Mouse (Mus musculus): Measurements from ENCODE around the gene Daxx. TPM values are rescaled to one million over a fixed set of nuclear protein-coding genes. Genes with fewer than 3 reads are reported as not detected.

Gene Daxx
- total RNA-seq, 4 experiments from 2014 or later = 24.2 to 27.1 (median 26.1) TPM

- DNase-seq (ENCODE audit: low spot score in 2 of 2) = no peak
Observed at GRCm38 (mm10) chr17:33962876-33963275, 53.7 kb downstream of the Daxx start.

Small RNAs within 50 kb of the gene (microRNA-seq; reads per million reads assigned to microRNA genes)
- gene Gm27740 = 0 reads per million in 2 experiments

Other genes with a start within 250 kb of the Daxx start
- gene Hnrnpm, start 222.6 kb upstream of the Daxx start, total RNA-seq (2022) = 100 to 1,000 TPM; 131 to 157 (median 141) TPM
- gene March2, start 190.7 kb upstream of the Daxx start, total RNA-seq (2022) = 10 to 100 TPM; 73.7 to 87.2 (median 80.7) TPM
- gene Rab11b, start 148.9 kb upstream of the Daxx start, total RNA-seq (2022) = 100 to 1,000 TPM; 272 to 320 (median 292) TPM
- 1 to 10 TPM; 1.7 to 3.0 (median 2.2) TPM for gene Angptl4, start 127.6 kb upstream of the Daxx start, total RNA-seq (2022)
- 10 to 100 TPM; 26.9 to 41.2 (median 31.4) TPM for gene Kank3, start 98.9 kb upstream of the Daxx start, total RNA-seq (2022)
- 100 to 1,000 TPM; 686 to 890 (median 782) TPM for gene Rps28, start 84.9 kb upstream of the Daxx start, total RNA-seq (2022)
- gene Ndufa7, start 84.8 kb upstream of the Daxx start, total RNA-seq (2022) = 100 to 1,000 TPM; 196 to 215 (median 203) TPM
- gene Cd320, start 66.3 kb upstream of the Daxx start, total RNA-seq (2022) = 10 to 100 TPM; 22.8 to 26.0 (median 25.1) TPM
- gene Gm7029, start 35.6 kb upstream of the Daxx start, total RNA-seq (2022) = not detected
- 1 to 10 TPM; 1.9 to 2.6 (median 2.5) TPM for gene Kifc1, start 18.8 kb upstream of the Daxx start, total RNA-seq (2022)
- gene Platr17, start 4.3 kb upstream of the Daxx start, total RNA-seq (2022) = 1 to 10 TPM in 2 of 4 experiments, not detected in 2; 1.4 to 1.8 TPM
- 10 to 100 TPM; 39.9 to 87.4 (median 58.2) TPM for gene Tapbp, start 6.5 kb downstream of the Daxx start, total RNA-seq (2022)
- gene Zbtb22, start 6.5 kb downstream of the Daxx start, total RNA-seq (2022) = 10 to 100 TPM; 28.8 to 36.0 (median 32.5) TPM
- 10 to 100 TPM; 64.3 to 90.9 (median 81.8) TPM for gene Rgl2, start 20.1 kb downstream of the Daxx start, total RNA-seq (2022)
- gene Pfdn6, start 30.9 kb downstream of the Daxx start, total RNA-seq (2022) = 10 to 100 TPM; 68.7 to 93.1 (median 76.1) TPM
- gene Wdr46, start 31.2 kb downstream of the Daxx start, total RNA-seq (2022) = 10 to 100 TPM; 13.2 to 17.4 (median 14.9) TPM
- gene B3galt4, start 42.1 kb downstream of the Daxx start, total RNA-seq (2022) = 1 to 10 TPM; 4.7 to 7.4 (median 6.9) TPM
- gene Vps52, start 46.4 kb downstream of the Daxx start, total RNA-seq (2022) = 10 to 100 TPM; 81.4 to 91.3 (median 81.9) TPM
- gene Rps18, start 46.6 kb downstream of the Daxx start, total RNA-seq (2022) = 100 to 1,000 TPM; 273 to 401 (median 339) TPM
- gene H2-K1, start 90.9 kb downstream of the Daxx start, total RNA-seq (2022) = 100 to 1,000 TPM in 1 of 4 experiments, 10 to 100 TPM in 3; 29.6 to 138 (median 63.9) TPM
- 10 to 100 TPM; 34.8 to 44.1 (median 42.7) TPM for gene Ring1, start 115.3 kb downstream of the Daxx start, total RNA-seq (2022)
- 10 to 100 TPM; 57.9 to 62.2 (median 58.3) TPM for gene H2-Ke6, start 118.6 kb downstream of the Daxx start, total RNA-seq (2022)
- 100 to 1,000 TPM in 1 of 4 experiments, 10 to 100 TPM in 3; 77.1 to 106 (median 92.6) TPM for gene Slc39a7, start 122.3 kb downstream of the Daxx start, total RNA-seq (2022)
- 10 to 100 TPM; 70.8 to 85.4 (median 78.0) TPM for gene Rxrb, start 122.4 kb downstream of the Daxx start, total RNA-seq (2022)
- 10 to 100 TPM; 22.6 to 30.2 (median 27.5) TPM for gene Col11a2, start 130.0 kb downstream of the Daxx start, total RNA-seq (2022)
- 1 to 10 TPM in 2 of 4 experiments, not detected in 2; 2.6 to 3.6 TPM for gene H2-Oa, start 182.9 kb downstream of the Daxx start, total RNA-seq (2022)
- gene H2-DMa, start 210.1 kb downstream of the Daxx start, total RNA-seq (2022) = 10 to 100 TPM; 31.5 to 37.7 (median 34.2) TPM
- 100 to 1,000 TPM; 190 to 204 (median 197) TPM for gene Brd2, start 213.2 kb downstream of the Daxx start, total RNA-seq (2022)
- 1 to 10 TPM in 2 of 4 experiments, under 1 TPM in 2; 0.51 to 3.5 (median 2.1) TPM for gene H2-DMb2, start 233.9 kb downstream of the Daxx start, total RNA-seq (2022)
- gene H2-DMb1, start 243.7 kb downstream of the Daxx start, total RNA-seq (2022) = 1 to 10 TPM; 3.4 to 9.7 (median 6.0) TPM